Mouse (Mus musculus): ENCODE results near the gene Defb36. TPM values are rescaled to one million over a fixed set of nuclear protein-coding genes. Genes with fewer than 3 reads are reported as not detected.

The Defb36 gene
- polyA plus RNA-seq, 1 experiment from 2014 or later: 0.88 TPM

- 0 out of 2 replicates have a peak, but pooled peaks cover 2% of the 10 kb centered on the region for H3K36me3 ChIP-seq
- H3K9me3 ChIP-seq (replicated peaks): no peaks in the 10 kb centered on the region
- peak; percentile 83 for ATAC-seq (replicated peaks; ENCODE audit: low FRiP score)
- H3K4me3 ChIP-seq (replicated peaks): no peak overlapping the region
- no peak overlapping the region for H3K9ac ChIP-seq
- H3K27me3 ChIP-seq: no peaks in the 10 kb centered on the region
- peak overlapping the region; percentile 97 for H3K27ac ChIP-seq
- H3K4me2 ChIP-seq: peak overlapping the region; percentile 24; the same call in 1 of the 2 replicates
- peaks cover 57% of the 10 kb centered on the region for H3K4me1 ChIP-seq
- WGBS: 11% methylated on average over 11 of the region's 11 CpGs
These were observed 35.4 kb downstream of the Defb36 start for GRCm38 (mm10) chr2:152639406-152640113.

DNA sequence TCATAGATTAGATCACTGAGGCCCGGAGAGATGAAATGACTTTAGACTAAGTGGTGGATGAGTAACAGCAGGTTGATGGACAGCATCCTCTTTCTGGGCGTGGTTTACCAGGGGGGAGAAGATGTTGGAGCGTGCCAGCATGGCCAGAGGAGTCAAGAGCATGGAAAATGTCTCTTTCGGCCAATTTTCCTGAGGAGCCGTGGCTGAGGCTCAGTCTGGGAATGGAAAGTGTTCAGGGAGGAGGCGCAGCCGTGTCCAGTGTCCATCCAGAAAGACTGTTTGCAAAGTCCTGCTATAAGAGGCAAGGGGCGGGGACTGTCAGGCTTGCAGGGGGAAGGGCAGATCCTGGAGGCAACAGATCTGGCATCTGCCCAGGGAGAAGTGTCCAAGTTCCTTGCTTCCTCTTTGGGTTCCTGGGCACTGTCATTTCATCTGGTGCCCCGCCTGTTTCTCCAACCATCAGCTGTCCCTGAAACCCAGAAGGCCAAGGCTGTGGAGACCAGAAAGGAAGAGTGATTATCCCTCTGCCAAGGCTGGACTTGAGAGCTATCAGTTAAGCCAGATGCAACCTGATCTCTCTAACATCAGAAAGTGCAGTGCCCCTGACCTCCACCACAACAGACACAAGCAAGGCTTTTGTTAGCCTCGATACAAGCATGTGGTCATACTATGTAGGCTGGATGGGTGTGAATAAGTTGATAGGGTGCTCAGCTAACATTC lies 48.9 kb downstream of the Defb36 start:
- WGBS: 58% methylated on average over 10 of the region's 10 CpGs
- Histone ChIP-seq H3K27me3 (no peaks in the 10 kb centered on the region), H3K4me3 (replicated peaks) (no peak overlapping the region), H3K4me2 (no peak overlapping the region), H3K9ac (no peak overlapping the region), H3K27ac (0 out of 2 replicates have a peak overlapping the region, but pooled peaks have one; percentile 15), H3K4me1 (peaks cover 22% of the 10 kb centered on the region), H3K9me3 (replicated peaks) (no peaks in the 10 kb centered on the region), H3K36me3 (no peaks in the 10 kb centered on the region)
- ATAC-seq (replicated peaks; ENCODE audit: low FRiP score): 0 out of 2 replicates have a peak, but pooled peaks have one; percentile 23

DNA sequence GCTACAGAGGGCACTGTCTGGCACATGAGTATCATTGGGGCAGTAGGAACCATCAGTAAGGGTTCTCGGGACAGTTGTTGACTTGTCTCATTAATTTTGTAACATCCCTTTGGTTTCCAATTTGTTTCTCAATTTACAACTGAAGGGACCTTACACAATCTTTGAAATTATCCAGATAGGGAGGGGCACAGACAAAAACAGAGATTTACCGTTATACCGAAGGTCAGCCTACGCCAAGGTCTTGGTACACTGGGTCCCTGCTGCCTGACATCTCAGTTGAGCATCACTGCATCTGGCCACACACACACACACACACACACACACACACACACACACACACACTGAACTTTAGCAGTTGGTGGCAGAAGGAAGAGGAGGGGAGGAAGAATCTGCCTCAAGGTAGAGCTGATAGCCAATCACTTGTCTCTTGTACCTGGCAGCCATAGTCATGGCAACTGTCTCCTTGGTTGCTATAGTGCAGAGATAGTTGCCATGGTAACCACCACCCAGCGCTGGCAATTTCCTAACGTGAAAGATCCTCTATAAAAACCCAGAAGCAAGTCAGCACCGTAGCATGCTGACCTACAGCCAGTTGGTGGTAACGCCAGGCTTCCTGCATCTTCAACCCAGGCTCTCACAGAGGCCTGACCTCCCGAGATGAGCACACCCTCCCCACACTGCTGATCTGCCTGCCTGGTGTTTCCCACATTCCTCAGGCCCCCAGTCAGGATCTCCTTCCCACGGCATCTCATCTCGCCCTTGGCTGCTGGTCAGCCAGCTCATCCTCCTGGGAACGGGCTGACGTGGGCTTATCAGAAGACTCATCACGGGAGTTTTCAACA lies 50.0 kb downstream of the Defb36 start:
- H3K9me3 ChIP-seq (replicated peaks): no peaks in the 10 kb centered on the region
- peaks cover 25% of the 10 kb centered on the region for H3K4me1 ChIP-seq
- no peak overlapping the region for H3K4me3 ChIP-seq (replicated peaks)
- 0 out of 2 replicates have a peak, but pooled peaks have one; percentile 7 for ATAC-seq (replicated peaks; ENCODE audit: low FRiP score)
- no peak overlapping the region for H3K9ac ChIP-seq
- no peaks in the 10 kb centered on the region for H3K36me3 ChIP-seq
- no peak overlapping the region for H3K4me2 ChIP-seq
- H3K27me3 ChIP-seq: no peaks in the 10 kb centered on the region
- 47% methylated on average over 14 of the region's 14 CpGs for WGBS
- H3K27ac ChIP-seq: no peak overlapping the region

DNA sequence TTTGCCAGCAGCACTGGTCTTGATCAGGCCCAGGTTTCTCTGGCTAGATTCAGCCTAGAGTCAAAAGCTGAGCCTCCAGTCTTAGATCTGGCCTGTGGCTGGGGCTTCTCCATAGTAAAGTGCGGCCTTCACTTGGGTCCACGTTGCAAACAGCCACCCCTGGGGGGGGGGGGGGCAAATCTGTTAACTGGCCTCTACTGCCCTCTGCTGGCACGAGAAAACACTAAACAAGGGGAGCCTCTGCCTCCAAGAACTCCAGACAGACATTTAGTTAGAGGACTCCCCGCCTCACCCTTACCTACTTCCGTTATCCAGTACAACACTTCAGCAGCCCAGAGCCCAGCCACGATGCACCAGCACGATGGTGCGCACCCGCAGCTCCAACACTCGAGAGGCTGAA lies 53.3 kb downstream of the Defb36 start:
- Histone ChIP-seq H3K36me3 (no peaks in the 10 kb centered on the region), H3K4me3 (replicated peaks) (no peak overlapping the region), H3K4me2 (no peak overlapping the region), H3K27ac (no peak overlapping the region), H3K4me1 (peaks cover 25% of the 10 kb centered on the region), H3K9ac (no peak overlapping the region), H3K9me3 (replicated peaks) (no peaks in the 10 kb centered on the region), H3K27me3 (no peaks in the 10 kb centered on the region)
- no peak for ATAC-seq (replicated peaks; ENCODE audit: low FRiP score)
- 67% methylated on average over 10 of the region's 10 CpGs for WGBS

DNA sequence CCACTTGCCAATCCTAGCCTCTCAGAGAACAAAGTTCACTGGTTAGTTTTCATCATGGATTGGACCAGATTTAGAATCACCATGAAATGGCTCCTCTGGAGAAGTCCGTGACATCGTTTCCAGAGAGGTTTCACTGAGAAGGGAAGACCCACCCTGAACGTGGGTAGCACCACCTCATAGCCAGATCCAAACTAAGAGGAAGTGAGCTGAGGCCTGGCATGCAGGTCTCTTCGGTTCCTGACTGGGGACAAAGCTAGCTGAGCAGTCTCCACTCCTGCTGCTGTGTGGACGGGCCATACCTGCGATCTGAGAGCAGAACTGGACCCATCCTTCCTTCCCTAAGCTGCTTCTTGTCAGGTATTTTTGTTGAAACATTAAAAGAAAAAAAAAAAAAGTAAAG lies 57.0 kb downstream of the Defb36 start:
- no peaks in the 10 kb centered on the region for H3K36me3 ChIP-seq
- no peak overlapping the region for H3K4me3 ChIP-seq (replicated peaks)
- H3K4me2 ChIP-seq: no peak overlapping the region
- H3K4me1 ChIP-seq: peaks cover 3% of the 10 kb centered on the region; the same call in 1 of the 2 replicates
- H3K9ac ChIP-seq: no peak overlapping the region
- H3K27ac ChIP-seq: no peak overlapping the region
- no peaks in the 10 kb centered on the region for H3K27me3 ChIP-seq
- WGBS: 86% methylated on average over 6 of the region's 6 CpGs
- no peak for ATAC-seq (replicated peaks; ENCODE audit: low FRiP score)
- no peaks in the 10 kb centered on the region for H3K9me3 ChIP-seq (replicated peaks)

Other genes with a start within 250 kb of the Defb36 start
- 1.1 and 2.2 TPM in 2 replicates for gene Nrsn2, start 227.7 kb upstream of the Defb36 start, polyA plus RNA-seq (2015; fragmentation: Nextera tagmentation; extraction: Ambion mirVana)
- 10.6 and 12.2 TPM in 2 replicates for gene Sox12, start 206.3 kb upstream of the Defb36 start, polyA plus RNA-seq (2015; fragmentation: Nextera tagmentation; extraction: Ambion mirVana)
- 42.4 and 45.7 TPM in 2 replicates for gene Zcchc3, start 189.3 kb upstream of the Defb36 start, polyA plus RNA-seq (2015; fragmentation: Nextera tagmentation; extraction: Ambion mirVana)
- gene 6820408C15Rik, start 188.7 kb upstream of the Defb36 start, polyA plus RNA-seq (2015; fragmentation: Nextera tagmentation; extraction: Ambion mirVana): 0.56 and 0.77 TPM in 2 replicates
- 0.27 TPM in 1 of 2 replicates, not detected in the other for gene Defb23, start 139.7 kb upstream of the Defb36 start, polyA plus RNA-seq (2015; fragmentation: Nextera tagmentation; extraction: Ambion mirVana)
- gene Defb20, start 127.3 kb upstream of the Defb36 start, polyA plus RNA-seq (2015; fragmentation: Nextera tagmentation; extraction: Ambion mirVana): not detected in 2 replicates
- gene Defb22, start 114.2 kb upstream of the Defb36 start, polyA plus RNA-seq (2015; fragmentation: Nextera tagmentation; extraction: Ambion mirVana): not detected in 2 replicates
- gene Defb26, start 92.6 kb upstream of the Defb36 start, polyA plus RNA-seq (2015; fragmentation: Nextera tagmentation; extraction: Ambion mirVana): not detected in 2 replicates
- gene Defb28, start 86.1 kb upstream of the Defb36 start, polyA plus RNA-seq (2015; fragmentation: Nextera tagmentation; extraction: Ambion mirVana): 0.67 and 0.95 TPM in 2 replicates
- 0.90 and 1.6 TPM in 2 replicates for gene Defb29, start 64.2 kb upstream of the Defb36 start, polyA plus RNA-seq (2015; fragmentation: Nextera tagmentation; extraction: Ambion mirVana)
- not detected in 2 replicates for gene Gm17416, start 35.0 kb upstream of the Defb36 start, polyA plus RNA-seq (2015; fragmentation: Nextera tagmentation; extraction: Ambion mirVana)
- gene Defb21, start 31.6 kb upstream of the Defb36 start, polyA plus RNA-seq (2015; fragmentation: Nextera tagmentation; extraction: Ambion mirVana): not detected in 2 replicates
- 4.4 and 4.8 TPM in 2 replicates for gene Defb19, start 24.0 kb upstream of the Defb36 start, polyA plus RNA-seq (2015; fragmentation: Nextera tagmentation; extraction: Ambion mirVana)
- gene Defb45, start 4.9 kb upstream of the Defb36 start, polyA plus RNA-seq (2015; fragmentation: Nextera tagmentation; extraction: Ambion mirVana): not detected in 2 replicates
- 23.2 and 25.2 TPM in 2 replicates for gene Defb25, start 18.7 kb downstream of the Defb36 start, polyA plus RNA-seq (2015; fragmentation: Nextera tagmentation; extraction: Ambion mirVana)
- gene Rem1, start 22.6 kb downstream of the Defb36 start, polyA plus RNA-seq (2015; fragmentation: Nextera tagmentation; extraction: Ambion mirVana): 59.1 and 62.5 TPM in 2 replicates
- 141 and 147 TPM in 2 replicates for gene H13, start 65.1 kb downstream of the Defb36 start, polyA plus RNA-seq (2015; fragmentation: Nextera tagmentation; extraction: Ambion mirVana)
- gene Mcts2, start 82.7 kb downstream of the Defb36 start, polyA plus RNA-seq (2015; fragmentation: Nextera tagmentation; extraction: Ambion mirVana): 29.5 and 31.0 TPM in 2 replicates
- gene Id1, start 131.9 kb downstream of the Defb36 start, polyA plus RNA-seq (2015; fragmentation: Nextera tagmentation; extraction: Ambion mirVana): 133 and 143 TPM in 2 replicates
- gene Cox4i2, start 149.8 kb downstream of the Defb36 start, polyA plus RNA-seq (2015; fragmentation: Nextera tagmentation; extraction: Ambion mirVana): 16.4 and 20.9 TPM in 2 replicates
- 99.5 and 106 TPM in 2 replicates for gene Bcl2l1, start 227.4 kb downstream of the Defb36 start, polyA plus RNA-seq (2015; fragmentation: Nextera tagmentation; extraction: Ambion mirVana)
- gene Tpx2, start 243.6 kb downstream of the Defb36 start, polyA plus RNA-seq (2015; fragmentation: Nextera tagmentation; extraction: Ambion mirVana): 88.5 and 98.2 TPM in 2 replicates